Mouse (Mus musculus): Measurements from ENCODE around the gene Gm10324.
"Not testable (repeated sequence)": the region's sequence is repeated elsewhere in the genome, so short reads cannot be mapped to it uniquely, and the experiment has no call there.

Gene Gm10324

GRCm38 (mm10) chr13:66119247-66119646 lies at the start of gene Gm10324:
Gene Gm10324 (plus strand): TSS chr13:66119547.
- not testable (repeated sequence) for H3K27me3 ChIP-seq (ENCODE audit: control insufficient read depth, insufficient read depth, low read length, poor library complexity, severe bottlenecking); DNase-seq (ENCODE audit: low read depth, low spot score); H3K36me3 ChIP-seq (ENCODE audit: control insufficient read depth, insufficient read depth, low read length, poor library complexity, severe bottlenecking)
